Mouse (Mus musculus) neural tube, embryonic 15.5 days (tissue): ENCODE data around the gene Sgms2. TPM values are rescaled to one million over a fixed set of nuclear protein-coding genes. Genes with fewer than 3 reads are reported as not detected.

ENCODE experiments used
- ATAC-seq: fragments of 200-750 bp; cut with Nextera tagmentation; 2 replicates; pipeline ENCODE4 v1.8.0; 2017; ENCODE audit warnings: mild to moderate bottlenecking, moderate TSS enrichment, moderate library complexity; ENCODE audit not compliant: low FRiP score
- H3K27ac ChIP-seq: fragments of 300-500 bp; sonication (generic); replicated peaks from 2 replicates; pipeline ENCODE4 v1.5.1; 2015; ENCODE audit warnings: mild to moderate bottlenecking, inconsistent platforms
- H3K27me3 ChIP-seq: fragments of 300-500 bp; sonication (generic); replicated peaks from 2 replicates; pipeline ENCODE4 v1.6.1; 2015; ENCODE audit warnings: inconsistent platforms
- H3K36me3 ChIP-seq: fragments of 300-500 bp; sonication (generic); 2 replicates; pipeline ENCODE4 v1.6.1; 2015; ENCODE audit warnings: inconsistent platforms
- H3K4me1 ChIP-seq: fragments of 300-500 bp; sonication (generic); 2 replicates; pipeline ENCODE4 v1.6.1; 2015; ENCODE audit warnings: inconsistent platforms
- H3K4me2 ChIP-seq: fragments of 300-500 bp; sonication (generic); 2 replicates; pipeline ENCODE4 v1.6.1; 2015; ENCODE audit warnings: inconsistent platforms, mild to moderate bottlenecking, moderate library complexity
- H3K4me3 ChIP-seq: fragments of 300-500 bp; sonication (generic); replicated peaks from 2 replicates; pipeline ENCODE4 v1.5.1; 2015; ENCODE audit warnings: mild to moderate bottlenecking, inconsistent platforms
- H3K9ac ChIP-seq: fragments of 300-500 bp; sonication (generic); replicated peaks from 2 replicates; pipeline ENCODE4 v1.6.1; 2015; ENCODE audit warnings: mild to moderate bottlenecking, inconsistent platforms
- H3K9me3 ChIP-seq: fragments of 300-500 bp; sonication (generic); replicated peaks from 2 replicates; pipeline ENCODE4 v1.6.1; 2016; ENCODE audit warnings: inconsistent platforms
- WGBS: fragments of 180-500 bp; shearing (Covaris S2); methylation state at CpG from one replicate; pipeline ENCODE4 v1.1.7; 2015; ENCODE audit warnings: mixed read lengths; 5-methylcytosine and 5-hydroxymethylcytosine counted together
- polyA plus RNA-seq: library from polyadenylated mRNA; unstranded; fragments of >200 nt; fragmentation: Nextera tagmentation; extraction: Ambion mirVana; gene quantifications from 2 replicates; pipeline ENCODE4 v1.2.1, GENCODE M21; 2015

The Sgms2 gene
- polyA plus RNA-seq = 1.8 and 3.7 TPM in 2 replicates

DNA sequence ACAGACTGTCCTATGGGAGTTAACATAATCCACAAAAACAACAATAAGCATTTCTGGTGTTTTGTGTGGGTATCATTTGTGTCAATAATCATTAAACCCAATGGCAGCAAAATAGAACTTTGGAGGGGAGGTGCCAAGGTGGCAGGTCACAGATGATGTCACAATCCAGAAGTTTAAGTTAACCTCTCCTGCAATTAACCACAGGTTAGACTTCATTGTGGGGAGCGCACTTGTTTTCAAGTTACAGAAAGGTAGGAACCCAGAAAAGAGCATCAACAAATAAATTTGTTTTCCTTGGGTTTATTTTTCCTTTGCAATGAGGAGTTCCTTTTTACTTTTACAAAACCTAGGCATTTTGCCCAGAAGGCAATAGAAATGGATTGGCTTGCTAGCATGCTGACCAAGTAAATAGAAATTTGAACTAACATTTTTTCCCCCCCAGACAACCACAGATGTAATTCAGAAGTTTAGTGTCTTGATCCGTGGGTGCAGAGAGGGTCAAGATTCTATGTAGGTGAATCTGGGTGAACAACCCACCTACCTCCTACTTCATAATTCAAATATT lies at the start of gene Sgms2:
TSS of gene Sgms2 (minus strand) at position 51 of the 565 bp plus-strand sequence.
- no peak within 1 kb of the TSS for H3K27ac ChIP-seq
- peaks cover 74% of the 10 kb centered on the region for H3K27me3 ChIP-seq
- no peak for ATAC-seq
- H3K36me3 ChIP-seq = no peaks in the 10 kb centered on the region
- peak within 1 kb of the TSS; percentile 74 for H3K4me3 ChIP-seq
- 90% methylated on average over 2 of the region's 2 CpGs for WGBS
- H3K4me2 ChIP-seq = peak within 1 kb of the TSS; percentile 99
- H3K9ac ChIP-seq = peak within 1 kb of the TSS; percentile 61
- H3K4me1 ChIP-seq = peaks cover 12% of the 10 kb centered on the region
- no peaks in the 10 kb centered on the region for H3K9me3 ChIP-seq

GRCm38 (mm10) chr3:131525229-131525628 lies 34.0 kb upstream of the Sgms2 start:
- ATAC-seq = no peak
- Histone ChIP-seq H3K4me3 (no peak overlapping the region), H3K4me2 (no peak overlapping the region), H3K27ac (no peak overlapping the region), H3K9ac (no peak overlapping the region), H3K4me1 (peaks cover 4% of the 10 kb centered on the region; the same call in 1 of the 2 replicates), H3K27me3 (no peaks in the 10 kb centered on the region), H3K36me3 (no peaks in the 10 kb centered on the region), H3K9me3 (no peaks in the 10 kb centered on the region)
- WGBS = 88% methylated on average over 3 of the region's 3 CpGs

DNA sequence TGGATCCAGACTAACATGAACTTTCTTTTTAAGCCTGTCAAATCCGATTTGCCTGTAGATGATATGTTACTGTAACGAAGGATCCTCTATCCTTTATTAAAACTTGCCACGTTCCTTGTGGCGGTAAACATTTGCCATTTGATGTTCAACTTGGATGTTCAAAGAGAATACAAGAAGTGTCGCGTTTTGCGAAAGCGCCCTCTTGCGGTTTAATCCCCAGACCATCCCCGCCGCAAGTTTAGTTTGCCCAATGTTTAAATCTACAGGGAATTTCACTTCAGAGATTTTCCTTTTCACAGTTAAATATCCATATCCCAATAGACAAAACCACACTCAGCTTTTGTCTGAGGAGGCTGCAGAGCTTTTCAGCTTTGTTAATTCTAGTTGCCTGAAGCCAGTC lies 33.6 kb upstream of the Sgms2 start:
- H3K9ac ChIP-seq = no peak overlapping the region
- H3K4me3 ChIP-seq = no peak overlapping the region
- H3K4me1 ChIP-seq = peaks cover 3% of the 10 kb centered on the region; the same call in 1 of the 2 replicates
- no peaks in the 10 kb centered on the region for H3K36me3 ChIP-seq
- no peak for ATAC-seq
- H3K27me3 ChIP-seq = no peaks in the 10 kb centered on the region
- H3K4me2 ChIP-seq = no peak overlapping the region
- 23% methylated on average over 11 of the region's 11 CpGs for WGBS
- no peaks in the 10 kb centered on the region for H3K9me3 ChIP-seq
- no peak overlapping the region for H3K27ac ChIP-seq

- Histone ChIP-seq H3K27ac (no peak overlapping the region), H3K27me3 (no peaks in the 10 kb centered on the region), H3K36me3 (no peaks in the 10 kb centered on the region), H3K4me1 (no peaks in the 10 kb centered on the region), H3K4me2 (no peak overlapping the region), H3K9me3 (no peaks in the 10 kb centered on the region), H3K4me3 (no peak overlapping the region), H3K9ac (no peak overlapping the region)
- WGBS = 81% methylated on average over 5 of the region's 5 CpGs
- no peak for ATAC-seq
Measured at GRCm38 (mm10) chr3:131524210-131524609, 33.0 kb upstream of the Sgms2 start.

DNA sequence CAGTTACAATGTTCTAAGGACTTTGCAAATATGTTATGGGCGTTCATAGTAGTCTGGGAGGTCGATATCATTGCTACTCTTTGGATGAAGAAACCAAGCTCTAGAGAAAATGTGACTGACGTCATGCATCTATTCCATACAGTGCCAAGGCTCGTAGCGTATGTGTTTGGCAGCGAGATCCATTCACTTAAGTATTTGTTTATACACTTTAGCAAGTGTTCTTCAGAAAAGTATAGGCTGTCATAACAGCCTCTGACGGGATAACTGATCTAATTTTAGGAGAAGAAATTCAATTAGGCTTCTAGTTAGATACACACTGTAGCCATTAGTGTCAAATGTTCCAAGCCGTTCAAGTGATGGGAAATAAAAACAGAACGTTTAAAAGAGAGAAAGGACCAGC lies 32.5 kb upstream of the Sgms2 start:
- no peak for ATAC-seq
- Histone ChIP-seq H3K9me3 (no peaks in the 10 kb centered on the region), H3K36me3 (no peaks in the 10 kb centered on the region), H3K4me3 (no peak overlapping the region), H3K4me2 (no peak overlapping the region), H3K9ac (no peak overlapping the region), H3K4me1 (no peaks in the 10 kb centered on the region), H3K27me3 (no peaks in the 10 kb centered on the region), H3K27ac (no peak overlapping the region)
- 84% methylated on average over 9 of the region's 9 CpGs for WGBS

GRCm38 (mm10) chr3:131522243-131522642 lies 31.0 kb upstream of the Sgms2 start:
- no peak for ATAC-seq
- H3K4me3 ChIP-seq = no peak overlapping the region
- WGBS = 77% methylated on average over 7 of the region's 7 CpGs

GRCm38 (mm10) chr3:131521206-131521605 lies 30.0 kb upstream of the Sgms2 start:
- no peak overlapping the region for H3K4me2 ChIP-seq
- no peak overlapping the region for H3K27ac ChIP-seq
- H3K4me3 ChIP-seq = no peak overlapping the region
- H3K4me1 ChIP-seq = no peaks in the 10 kb centered on the region
- no peaks in the 10 kb centered on the region for H3K36me3 ChIP-seq
- no peaks in the 10 kb centered on the region for H3K27me3 ChIP-seq
- no peak overlapping the region for H3K9ac ChIP-seq
- 67% methylated on average over 4 of the region's 4 CpGs for WGBS
- ATAC-seq = no peak
- no peaks in the 10 kb centered on the region for H3K9me3 ChIP-seq

More at GRCm38 (mm10) chr3:131522243-131522642, 31.0 kb upstream of the Sgms2 start:
- H3K9me3 ChIP-seq = no peaks in the 10 kb centered on the region
- H3K36me3 ChIP-seq = no peaks in the 10 kb centered on the region
- no peaks in the 10 kb centered on the region for H3K4me1 ChIP-seq
- no peak overlapping the region for H3K4me2 ChIP-seq
- no peak overlapping the region for H3K27ac ChIP-seq
- H3K27me3 ChIP-seq = no peaks in the 10 kb centered on the region
- H3K9ac ChIP-seq = no peak overlapping the region

DNA sequence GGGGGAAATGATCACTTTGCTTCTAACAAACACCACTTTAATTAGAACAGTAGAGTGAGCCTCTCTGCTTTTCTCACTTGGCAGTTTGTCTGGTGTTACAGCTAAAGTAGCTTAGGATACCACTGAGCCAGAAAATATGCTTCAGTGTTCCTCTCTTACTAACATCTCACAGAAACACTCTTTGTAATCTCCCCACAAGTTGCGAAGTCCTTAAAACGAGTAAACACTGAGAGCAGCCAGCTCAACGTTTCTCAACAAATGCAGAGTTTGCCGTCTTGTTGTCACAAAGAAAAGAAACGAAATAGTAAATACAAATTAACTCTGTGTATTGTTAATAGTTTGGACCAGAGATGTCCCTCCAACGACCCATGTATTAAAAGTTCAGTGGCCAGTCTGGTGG lies 26.5 kb upstream of the Sgms2 start:
- Histone ChIP-seq H3K36me3 (no peaks in the 10 kb centered on the region), H3K27me3 (no peaks in the 10 kb centered on the region), H3K4me3 (no peak overlapping the region), H3K4me2 (no peak overlapping the region), H3K9me3 (no peaks in the 10 kb centered on the region), H3K27ac (no peak overlapping the region), H3K9ac (no peak overlapping the region), H3K4me1 (no peaks in the 10 kb centered on the region)
- ATAC-seq = no peak
- 76% methylated on average over 6 of the region's 6 CpGs for WGBS

DNA sequence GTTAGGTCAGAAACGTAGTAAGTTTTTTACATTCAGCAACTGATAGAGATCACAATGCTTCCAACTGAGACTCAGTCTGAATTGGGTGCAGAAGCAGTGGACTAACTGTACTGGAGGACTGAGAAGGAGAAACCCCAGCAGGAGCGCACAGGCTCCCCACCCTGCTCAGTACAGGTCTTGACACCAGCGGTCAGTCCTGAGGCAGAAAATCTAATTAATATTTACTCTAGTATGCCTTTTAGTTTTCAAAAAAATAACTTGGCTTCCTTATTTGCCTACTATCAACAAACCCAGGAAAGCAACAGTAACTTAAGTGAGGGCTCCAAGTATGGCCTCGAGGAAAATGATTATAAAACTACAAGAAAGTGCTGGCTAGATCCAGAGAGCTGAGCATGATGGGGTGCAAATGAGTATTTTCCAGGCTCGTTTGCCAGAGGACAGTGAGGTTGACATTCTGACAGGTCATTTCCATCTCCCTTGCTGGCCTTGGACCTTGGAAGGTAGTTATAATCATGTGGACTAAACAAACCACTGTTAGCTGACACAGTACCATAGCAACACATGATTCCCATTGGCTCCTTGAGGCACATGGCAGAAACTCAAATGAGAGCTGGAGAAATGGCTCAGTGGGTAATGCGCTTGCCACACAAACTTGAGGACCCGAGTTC lies 25.3 kb upstream of the Sgms2 start:
- H3K36me3 ChIP-seq = no peaks in the 10 kb centered on the region
- no peak overlapping the region for H3K4me2 ChIP-seq
- no peaks in the 10 kb centered on the region; the same call in 1 of the 2 replicates for H3K27me3 ChIP-seq
- no peak overlapping the region for H3K9ac ChIP-seq
- H3K4me3 ChIP-seq = no peak overlapping the region
- no peak overlapping the region for H3K27ac ChIP-seq
- no peak for ATAC-seq
- 88% methylated on average over 7 of the region's 7 CpGs for WGBS
- H3K4me1 ChIP-seq = no peaks in the 10 kb centered on the region
- H3K9me3 ChIP-seq = no peaks in the 10 kb centered on the region

DNA sequence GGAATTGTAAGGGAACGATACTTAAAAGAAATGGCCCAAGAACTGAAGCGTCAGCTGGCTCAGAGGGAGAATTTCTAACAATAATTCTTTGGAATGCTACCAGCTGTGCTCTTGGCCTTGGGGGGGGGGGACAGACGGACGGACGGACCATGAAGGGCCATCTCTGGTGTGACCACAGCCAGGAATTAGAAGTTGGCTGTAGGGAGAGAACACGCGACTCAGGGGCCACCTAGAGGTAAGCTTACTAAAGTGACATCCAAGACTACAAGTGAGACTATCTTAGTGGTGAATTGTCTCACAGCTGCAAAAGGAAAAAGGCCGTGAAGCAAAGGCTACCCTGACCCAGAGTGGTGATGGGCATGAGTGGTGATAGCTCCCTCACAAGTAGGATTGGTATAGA lies 20.4 kb upstream of the Sgms2 start:
- H3K4me2 ChIP-seq = no peak overlapping the region
- H3K9ac ChIP-seq = no peak overlapping the region
- no peaks in the 10 kb centered on the region for H3K36me3 ChIP-seq
- WGBS = 56% methylated on average over 8 of the region's 8 CpGs
- ATAC-seq = no peak
- no peak overlapping the region for H3K27ac ChIP-seq
- no peak overlapping the region for H3K4me3 ChIP-seq
- no peaks in the 10 kb centered on the region; the same call in 1 of the 2 replicates for H3K27me3 ChIP-seq
- no peaks in the 10 kb centered on the region for H3K4me1 ChIP-seq
- H3K9me3 ChIP-seq = no peaks in the 10 kb centered on the region

GRCm38 (mm10) chr3:131508024-131508423 lies 16.8 kb upstream of the Sgms2 start:
- WGBS = 81% methylated on average over 2 of the region's 2 CpGs
- H3K4me3 ChIP-seq = no peak overlapping the region
- H3K27ac ChIP-seq = no peak overlapping the region
- no peaks in the 10 kb centered on the region for H3K36me3 ChIP-seq
- H3K9ac ChIP-seq = no peak overlapping the region
- no peaks in the 10 kb centered on the region for H3K9me3 ChIP-seq
- peaks cover 27% of the 10 kb centered on the region for H3K27me3 ChIP-seq
- H3K4me2 ChIP-seq = no peak overlapping the region
- ATAC-seq = no peak
- H3K4me1 ChIP-seq = no peaks in the 10 kb centered on the region

DNA sequence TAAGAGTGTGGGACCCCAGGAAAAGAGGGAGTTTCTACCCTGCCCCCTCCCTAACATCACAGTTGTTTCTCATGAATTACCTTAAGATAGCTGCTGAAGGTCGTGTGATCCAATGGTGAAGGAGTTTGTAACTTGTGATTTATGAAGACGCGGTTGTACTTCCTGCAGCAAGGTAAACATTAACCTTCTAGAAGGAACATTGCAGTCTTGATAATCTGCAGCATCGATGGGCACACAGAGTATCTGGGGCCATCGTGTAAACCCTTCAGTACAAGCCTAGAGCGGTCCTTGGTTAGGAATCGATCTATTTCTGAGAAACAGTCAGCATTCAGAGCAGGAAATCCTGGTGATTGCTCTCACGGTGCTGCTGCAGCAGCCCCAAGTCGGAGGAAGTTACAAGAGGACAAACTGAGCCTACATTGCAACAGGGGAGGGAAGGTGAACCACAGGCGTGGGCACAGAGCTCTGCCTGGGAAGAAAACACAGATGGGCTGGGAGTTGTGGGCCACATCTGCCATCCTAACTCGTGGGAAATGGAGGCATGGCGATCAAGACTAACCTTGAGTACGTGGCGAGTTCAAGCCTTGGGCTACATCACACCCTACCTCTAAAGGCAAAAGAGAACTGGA lies 13.5 kb upstream of the Sgms2 start:
- no peaks in the 10 kb centered on the region for H3K36me3 ChIP-seq
- WGBS = 86% methylated on average over 14 of the region's 14 CpGs
- no peaks in the 10 kb centered on the region for H3K4me1 ChIP-seq
- no peak overlapping the region for H3K27ac ChIP-seq
- peaks cover 37% of the 10 kb centered on the region for H3K27me3 ChIP-seq
- H3K9me3 ChIP-seq = no peaks in the 10 kb centered on the region
- H3K4me2 ChIP-seq = no peak overlapping the region
- no peak overlapping the region for H3K9ac ChIP-seq
- no peak overlapping the region for H3K4me3 ChIP-seq
- ATAC-seq = no peak
